Mouse (Mus musculus) bone marrow macrophage, adult 2 months (primary cell): ENCODE measurements around the gene Scn5a. TPM values are rescaled to one million over a fixed set of nuclear protein-coding genes. Genes with fewer than 3 reads are reported as not detected.

Source experiments
- H3K27ac ChIP-seq: 2 replicates; pipeline ENCODE4 v1.5.1; 2012; ENCODE audit warnings: low read depth, low read length; ENCODE audit not compliant: insufficient read depth
- H3K4me1 ChIP-seq: 2 replicates; pipeline ENCODE4 v1.6.1; 2012; ENCODE audit warnings: low read length; ENCODE audit not compliant: control insufficient read depth, insufficient read depth
- H3K4me3 ChIP-seq: 2 replicates; pipeline ENCODE4 v1.5.1; 2012; ENCODE audit warnings: mild to moderate bottlenecking, low read length, moderate library complexity; ENCODE audit not compliant: insufficient read depth
- CTCF ChIP-seq: IDR thresholded peaks from 2 replicates; pipeline ENCODE4 v1.5.1; 2012; ENCODE audit warnings: low read depth, mild to moderate bottlenecking, low read length, moderate library complexity
- POLR2A ChIP-seq: IDR thresholded peaks from 2 replicates; pipeline ENCODE4 v1.6.1; 2012; ENCODE audit warnings: mild to moderate bottlenecking, low read depth, low read length, borderline replicate concordance
- polyA plus RNA-seq: library from polyadenylated mRNA; stranded (reverse); fragments of >200 nt; gene quantifications from 2 replicates; pipeline ENCODE4 v1.2.4, GENCODE M21; 2012; ENCODE audit not compliant: missing spikeins, insufficient read depth, insufficient read length

The Scn5a gene
- polyA plus RNA-seq, 1 experiment = not detected

- H3K4me3 ChIP-seq = no peak overlapping the region
- no peak for TF ChIP-seq POLR2A
- no peak for TF ChIP-seq CTCF
- no peaks in the 10 kb centered on the region for H3K4me1 ChIP-seq
- H3K27ac ChIP-seq = no peak overlapping the region
Observed at GRCm38 (mm10) chr9:119588763-119589449, 10.1 kb upstream of the Scn5a start.

GRCm38 (mm10) chr9:119580668-119581067 is 1.9 kb upstream of the Scn5a start:
- no peak overlapping the region for H3K27ac ChIP-seq
- TF ChIP-seq POLR2A (no peak), CTCF (peak; percentile 98)
- no peak overlapping the region for H3K4me3 ChIP-seq
- H3K4me1 ChIP-seq = no peaks in the 10 kb centered on the region

GRCm38 (mm10) chr9:119580187-119580586 is 1.4 kb upstream of the Scn5a start:
- TF ChIP-seq POLR2A (no peak), CTCF (no peak)
- no peak overlapping the region for H3K27ac ChIP-seq
- no peaks in the 10 kb centered on the region for H3K4me1 ChIP-seq
- no peak overlapping the region for H3K4me3 ChIP-seq

- H3K4me1 ChIP-seq = no peaks in the 10 kb centered on the region
- H3K4me3 ChIP-seq = no peak overlapping the region
- H3K27ac ChIP-seq = no peak overlapping the region
- TF ChIP-seq POLR2A (no peak), CTCF (no peak)
Observed at GRCm38 (mm10) chr9:119578311-119578635, 543 bp downstream of the Scn5a start.

- Histone ChIP-seq H3K27ac (no peak overlapping the region), H3K4me1 (no peaks in the 10 kb centered on the region), H3K4me3 (no peak overlapping the region)
- no peak for TF ChIP-seq POLR2A
- TF ChIP-seq CTCF = no peak
Observed at GRCm38 (mm10) chr9:119576977-119577376, 1.8 kb downstream of the Scn5a start.

- no peak overlapping the region for H3K4me3 ChIP-seq
- no peaks in the 10 kb centered on the region for H3K4me1 ChIP-seq
- TF ChIP-seq CTCF = no peak
- no peak for TF ChIP-seq POLR2A
- no peak overlapping the region for H3K27ac ChIP-seq
Observed at GRCm38 (mm10) chr9:119575732-119576131, 3.1 kb downstream of the Scn5a start.

GRCm38 (mm10) chr9:119574366-119574765 is 4.5 kb downstream of the Scn5a start:
- TF ChIP-seq CTCF (no peak), POLR2A (no peak)
- H3K4me1 ChIP-seq = peaks cover 1% of the 10 kb centered on the region; the same call in 1 of the 2 replicates
- H3K27ac ChIP-seq = no peak overlapping the region
- H3K4me3 ChIP-seq = no peak overlapping the region

GRCm38 (mm10) chr9:119573009-119573408 is 5.8 kb downstream of the Scn5a start:
- H3K4me1 ChIP-seq = peaks cover 11% of the 10 kb centered on the region
- TF ChIP-seq POLR2A = no peak
- no peak for TF ChIP-seq CTCF
- no peak overlapping the region for H3K27ac ChIP-seq
- H3K4me3 ChIP-seq = no peak overlapping the region

GRCm38 (mm10) chr9:119571411-119571888 is 7.4 kb downstream of the Scn5a start:
- Histone ChIP-seq H3K27ac (no peak overlapping the region), H3K4me3 (no peak overlapping the region), H3K4me1 (peaks cover 11% of the 10 kb centered on the region)
- no peak for TF ChIP-seq CTCF
- TF ChIP-seq POLR2A = no peak

- no peak overlapping the region for H3K27ac ChIP-seq
- H3K4me3 ChIP-seq = no peak overlapping the region
- H3K4me1 ChIP-seq = peaks cover 11% of the 10 kb centered on the region
- TF ChIP-seq POLR2A (no peak), CTCF (no peak)
Observed at GRCm38 (mm10) chr9:119570652-119571051, 8.2 kb downstream of the Scn5a start.

- Histone ChIP-seq H3K4me1 (peaks cover 11% of the 10 kb centered on the region), H3K4me3 (no peak overlapping the region), H3K27ac (no peak overlapping the region)
- TF ChIP-seq CTCF (no peak), POLR2A (no peak)
Observed at GRCm38 (mm10) chr9:119568732-119569131, 10.1 kb downstream of the Scn5a start.
